Mouse (Mus musculus): ENCODE data around the gene Pgbd1.

GRCm38 (mm10) chr13:21401636-21402286 lies 39.1 kb downstream of the Pgbd1 start:
- TF ChIP-seq CTCF (IDR thresholded peaks at IDR 0.05; ENCODE audit: control insufficient read depth, insufficient read depth, insufficient replicate concordance, low read depth, low read length) (no peak), POLR2A (IDR thresholded peaks at IDR 0.05; ENCODE audit: control insufficient read depth, low read depth, low read length) (no peak)
